In the genomic region with DNA sequence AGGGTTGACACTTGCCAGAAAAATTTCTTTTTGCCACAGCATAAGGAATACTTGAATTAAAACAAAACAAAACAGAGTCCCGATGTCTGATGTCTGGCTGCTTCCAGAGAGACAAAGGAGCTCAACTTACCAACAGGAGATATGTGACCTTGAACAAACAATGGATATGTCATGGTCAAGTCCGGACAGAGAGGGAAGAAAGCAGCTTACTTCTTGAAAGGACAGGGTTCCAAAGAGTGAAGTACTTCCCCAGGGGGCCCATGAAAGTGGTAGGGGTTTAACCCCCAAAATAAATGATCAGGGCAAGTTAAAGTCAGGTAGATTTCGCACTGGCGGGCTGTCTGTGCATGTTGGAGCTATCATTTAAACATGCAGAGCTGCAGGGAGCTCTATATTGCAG, we compare ENCODE assay signal across 15 mouse cellular contexts.
"Had no signal": no experiment of that assay in that cellular context is flagged by ENCODE, and none has a peak within 500 bp of the region (broad histone marks: within the 10 kb centered on the region; RNA-seq: fewer than 3 reads in every experiment).

No protein-coding gene starts in this region.

- H3K9ac ChIP-seq: liver, embryonic 15.5 days; lung, embryonic 14.5 days; midbrain, embryonic 13.5 days had no signal

- H3K4me3 ChIP-seq: left cerebral cortex, adult 2 months; limb, embryonic 10.5 days; liver, embryonic 15.5 days; megakaryocyte, embryonic 14.5 days; midbrain, embryonic 13.5 days had no signal

- H3K4me2 ChIP-seq: liver, embryonic 11.5 days; liver, embryonic 15.5 days; lung, embryonic 14.5 days; midbrain, embryonic 13.5 days had no signal

- H3K36me3 ChIP-seq: limb, embryonic 10.5 days; liver, embryonic 15.5 days; midbrain, embryonic 13.5 days had no signal

- H3K9me3 ChIP-seq: limb, embryonic 10.5 days; liver, embryonic 15.5 days; midbrain, embryonic 13.5 days had no signal

- H3K27me3 ChIP-seq: liver, embryonic 15.5 days; midbrain, embryonic 13.5 days had no signal

- H3K27ac ChIP-seq: left cerebral cortex, adult 2 months; limb, embryonic 10.5 days; liver, embryonic 15.5 days; macrophage; midbrain, embryonic 13.5 days had no signal

- H3K4me1 ChIP-seq: limb, embryonic 10.5 days; liver, embryonic 15.5 days; midbrain, embryonic 13.5 days had no signal

- ATAC-seq: intestine, postnatal 0 days; midbrain, embryonic 13.5 days had no signal

- DNase-seq: kidney, postnatal 4 days; lung, embryonic 14.5 days; lung, postnatal 14 days; right cerebral cortex, adult 18-20 months; right cerebral cortex, postnatal 25 days; thymus, adult 18-20 months; thymus, postnatal 14 days had no signal
